Mouse (Mus musculus): ENCODE results near the gene Vps13d. TPM values are rescaled to one million over a fixed set of nuclear protein-coding genes. Genes with fewer than 3 reads are reported as not detected.

Gene Vps13d
- total RNA-seq, 4 experiments from 2014 or later, result 76.7 to 88.3 (median 79.4) TPM

- no peak for DNase-seq (ENCODE audit: low spot score)
These were observed 217.7 kb downstream of the Vps13d start for GRCm38 (mm10) chr4:144977057-144977456.

GRCm38 (mm10) chr4:144975505-144975904 is 219.3 kb downstream of the Vps13d start:
- DNase-seq (ENCODE audit: low spot score), result no peak

GRCm38 (mm10) chr4:144974458-144974857 is 220.3 kb downstream of the Vps13d start:
- DNase-seq (ENCODE audit: low spot score), result no peak

GRCm38 (mm10) chr4:144972948-144973720 is 221.7 kb downstream of the Vps13d start:
- DNase-seq (ENCODE audit: low spot score), result no peak

GRCm38 (mm10) chr4:144971048-144971447 is 223.8 kb downstream of the Vps13d start:
- no peak for DNase-seq (ENCODE audit: low spot score)

- no peak for DNase-seq (ENCODE audit: low spot score)
These were observed 225.8 kb downstream of the Vps13d start for GRCm38 (mm10) chr4:144969030-144969429.

- DNase-seq (ENCODE audit: low spot score), result no peak
These were observed 226.4 kb downstream of the Vps13d start for GRCm38 (mm10) chr4:144968371-144968770.

- no peak for DNase-seq (ENCODE audit: low spot score)
These were observed 229.6 kb downstream of the Vps13d start for GRCm38 (mm10) chr4:144965255-144965654.

GRCm38 (mm10) chr4:144961696-144962095 is 233.1 kb downstream of the Vps13d start:
- DNase-seq (ENCODE audit: low spot score), result no peak

- no peak for DNase-seq (ENCODE audit: low spot score)
These were observed 233.6 kb downstream of the Vps13d start for GRCm38 (mm10) chr4:144961232-144961631.

- DNase-seq (ENCODE audit: low spot score), result peak; percentile 70
These were observed 234.5 kb downstream of the Vps13d start for GRCm38 (mm10) chr4:144960188-144960904.

GRCm38 (mm10) chr4:144957721-144958120 is 237.1 kb downstream of the Vps13d start:
- no peak for DNase-seq (ENCODE audit: low spot score)

- DNase-seq (ENCODE audit: low spot score), result no peak
These were observed 237.6 kb downstream of the Vps13d start for GRCm38 (mm10) chr4:144957186-144957585.

GRCm38 (mm10) chr4:144956293-144956692 is 238.5 kb downstream of the Vps13d start:
- DNase-seq (ENCODE audit: low spot score), result no peak

- no peak for DNase-seq (ENCODE audit: low spot score)
These were observed 238.9 kb downstream of the Vps13d start for GRCm38 (mm10) chr4:144955863-144956262.

GRCm38 (mm10) chr4:144953421-144953820 is 241.4 kb downstream of the Vps13d start:
- DNase-seq (ENCODE audit: low spot score), result no peak

- DNase-seq (ENCODE audit: low spot score), result peak; percentile 74
These were observed 242.9 kb downstream of the Vps13d start for GRCm38 (mm10) chr4:144951859-144952258.

GRCm38 (mm10) chr4:144950883-144951282 is 243.9 kb downstream of the Vps13d start:
- DNase-seq (ENCODE audit: low spot score), result no peak

- DNase-seq (ENCODE audit: low spot score), result no peak
These were observed 244.5 kb downstream of the Vps13d start for GRCm38 (mm10) chr4:144950327-144950711.

GRCm38 (mm10) chr4:144949441-144950326 is 245.1 kb downstream of the Vps13d start:
- DNase-seq (ENCODE audit: low spot score), result peak; percentile 77

- DNase-seq (ENCODE audit: low spot score), result peak; percentile 94
These were observed 246.9 kb downstream of the Vps13d start for GRCm38 (mm10) chr4:144947738-144948390.
